Mouse (Mus musculus): ENCODE results near the gene Ckap4.

DNA sequence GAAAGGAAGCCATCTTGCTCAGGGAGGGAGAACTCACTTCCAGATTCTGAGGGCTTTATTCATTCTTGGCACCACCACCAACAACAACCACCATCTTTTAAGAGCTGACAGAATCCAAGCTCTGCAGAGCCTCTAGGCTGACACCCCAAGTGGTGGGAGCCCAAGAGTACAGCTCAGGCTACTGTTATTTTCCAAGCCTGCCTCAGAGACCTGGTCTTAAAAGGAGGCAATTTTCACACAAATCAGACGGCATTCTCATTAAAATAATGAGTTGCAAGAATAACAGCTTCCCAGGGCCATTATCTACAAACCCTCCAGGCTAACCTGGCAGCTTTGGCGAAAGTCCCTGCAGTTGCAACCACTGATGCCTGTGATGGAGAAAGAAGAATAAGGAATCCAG is 37.1 kb downstream of the Ckap4 start:
- TF ChIP-seq CTCF (IDR thresholded peaks at IDR 0.05) (no peak), EP300 (IDR thresholded peaks at IDR 0.05) (no peak)
